Mouse (Mus musculus) ES-Bruce4 (cell line): ENCODE results near the gene Sipa1l1. TPM values are rescaled to one million over a fixed set of nuclear protein-coding genes. Genes with fewer than 3 reads are reported as not detected.

Source experiments
- H3K27ac ChIP-seq: 2 replicates; pipeline ENCODE4 v1.5.1; 2012; ENCODE audit warnings: low read length, inconsistent platforms; ENCODE audit not compliant: insufficient read depth
- H3K27me3 ChIP-seq: 2 replicates; pipeline ENCODE4 v1.6.1; 2012; ENCODE audit warnings: mild to moderate bottlenecking, low read length, inconsistent platforms; ENCODE audit not compliant: control insufficient read depth, poor library complexity, insufficient read depth, severe bottlenecking
- H3K36me3 ChIP-seq: 2 replicates; pipeline ENCODE4 v1.6.1; 2012; ENCODE audit warnings: inconsistent platforms, mild to moderate bottlenecking, low read length, moderate library complexity; ENCODE audit not compliant: control insufficient read depth, poor library complexity, insufficient read depth, severe bottlenecking
- H3K4me1 ChIP-seq: one replicate; pipeline ENCODE4 v1.8.1; 2011; ENCODE audit warnings: low read length; ENCODE audit not compliant: control insufficient read depth, insufficient read depth
- H3K4me3 ChIP-seq: 2 replicates; pipeline ENCODE4 v1.5.1; 2011; ENCODE audit warnings: low read depth, mild to moderate bottlenecking, low read length
- H3K9ac ChIP-seq: 2 replicates; pipeline ENCODE4 v1.6.1; 2012; ENCODE audit warnings: low read depth, mild to moderate bottlenecking, inconsistent platforms; ENCODE audit not compliant: poor library complexity, severe bottlenecking
- H3K9me3 ChIP-seq: replicated peaks from 2 replicates; pipeline ENCODE4 v1.6.1; 2012; ENCODE audit warnings: mild to moderate bottlenecking, low read length, inconsistent platforms; ENCODE audit not compliant: control insufficient read depth, poor library complexity, insufficient read depth, severe bottlenecking
- CTCF ChIP-seq: IDR thresholded peaks from one replicate; pipeline ENCODE4 v1.8.1; 2011; ENCODE audit warnings: low read depth, low read length
- EP300 ChIP-seq: IDR thresholded peaks from 2 replicates; pipeline ENCODE4 v1.6.1; 2011; ENCODE audit warnings: low read depth, low read length; ENCODE audit not compliant: insufficient read depth
- POLR2A ChIP-seq: IDR thresholded peaks from one replicate; pipeline ENCODE4 v1.8.1; 2011; ENCODE audit warnings: low read length; ENCODE audit not compliant: insufficient read depth
- polyA plus RNA-seq: library from polyadenylated mRNA; stranded (reverse); fragments of >200 nt; gene quantifications from 2 replicates; pipeline ENCODE4 v1.2.4, GENCODE M21; 2011; ENCODE audit warnings: low read depth; ENCODE audit not compliant: missing spikeins, insufficient read depth, insufficient read length

Gene Sipa1l1
- polyA plus RNA-seq, 1 experiment, result 44.9 TPM

DNA sequence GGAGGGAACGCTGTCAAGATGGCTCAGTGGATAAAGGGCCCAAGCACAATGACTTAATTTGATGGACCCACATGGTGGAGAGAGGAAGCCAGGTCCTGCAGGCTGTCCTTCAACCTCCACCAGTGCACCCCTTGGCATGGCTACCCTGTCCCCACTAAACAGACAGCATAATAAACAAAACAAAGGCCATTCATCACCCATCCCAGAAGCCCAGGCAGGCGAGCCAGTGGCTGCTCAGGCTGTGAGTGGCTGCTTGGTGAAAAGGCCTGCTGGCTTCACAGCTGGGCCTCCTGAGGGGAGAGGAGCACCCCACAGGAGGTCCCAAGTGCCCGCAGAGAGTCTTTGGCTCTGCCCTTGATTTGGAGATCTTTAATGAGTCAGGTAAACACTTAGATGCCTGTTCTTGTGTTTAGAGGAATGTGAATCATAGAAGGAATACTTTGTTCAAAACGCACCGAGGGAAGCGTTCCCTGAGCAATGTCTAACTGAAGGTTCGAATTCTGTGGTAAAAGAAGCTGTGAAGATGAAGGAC lies 27.6 kb downstream of the Sipa1l1 start:
- H3K9ac ChIP-seq, result no peak overlapping the region
- no peaks in the 10 kb centered on the region for H3K9me3 ChIP-seq
- no peak for TF ChIP-seq CTCF
- no peak for TF ChIP-seq POLR2A
- no peak for TF ChIP-seq EP300
- H3K36me3 ChIP-seq, result no peaks in the 10 kb centered on the region
- H3K4me3 ChIP-seq, result no peak overlapping the region
- no peak overlapping the region for H3K27ac ChIP-seq
- peaks cover 17% of the 10 kb centered on the region for H3K4me1 ChIP-seq
- H3K27me3 ChIP-seq, result no peaks in the 10 kb centered on the region

DNA sequence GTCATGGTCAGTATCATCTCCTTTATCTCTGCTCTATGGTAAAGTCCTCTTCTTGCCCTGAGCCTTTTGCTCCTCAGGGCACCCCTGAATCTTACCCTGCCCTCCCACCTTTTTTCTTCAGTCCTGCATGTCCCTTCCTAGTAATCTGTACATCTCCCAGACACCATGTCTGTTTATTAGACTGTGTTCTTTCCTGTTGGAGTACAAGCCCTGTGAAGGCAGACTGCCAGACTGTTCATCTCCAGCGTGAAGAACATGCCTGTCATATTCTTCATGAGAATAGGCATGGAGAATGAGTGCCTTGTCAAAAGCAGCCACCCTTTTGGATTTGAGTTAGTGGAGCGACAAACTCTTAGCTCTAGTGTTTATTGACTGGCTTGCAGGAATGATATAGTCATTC lies 28.1 kb downstream of the Sipa1l1 start:
- H3K4me3 ChIP-seq, result no peak overlapping the region
- no peaks in the 10 kb centered on the region for H3K27me3 ChIP-seq
- no peak overlapping the region for H3K9ac ChIP-seq
- H3K4me1 ChIP-seq, result peaks cover 15% of the 10 kb centered on the region
- no peaks in the 10 kb centered on the region for H3K36me3 ChIP-seq
- H3K9me3 ChIP-seq, result no peaks in the 10 kb centered on the region
- TF ChIP-seq CTCF, result no peak
- no peak for TF ChIP-seq POLR2A
- TF ChIP-seq EP300, result no peak
- no peak overlapping the region for H3K27ac ChIP-seq

- no peak overlapping the region for H3K4me3 ChIP-seq
- H3K27ac ChIP-seq, result no peak overlapping the region
- no peaks in the 10 kb centered on the region for H3K27me3 ChIP-seq
- no peak overlapping the region for H3K9ac ChIP-seq
- TF ChIP-seq POLR2A, result no peak
- TF ChIP-seq CTCF, result no peak
- no peak for TF ChIP-seq EP300
- peaks cover 9% of the 10 kb centered on the region for H3K4me1 ChIP-seq
- no peaks in the 10 kb centered on the region for H3K36me3 ChIP-seq
- no peaks in the 10 kb centered on the region for H3K9me3 ChIP-seq
Observed at GRCm38 (mm10) chr12:82199286-82199685, 30.2 kb downstream of the Sipa1l1 start.

DNA sequence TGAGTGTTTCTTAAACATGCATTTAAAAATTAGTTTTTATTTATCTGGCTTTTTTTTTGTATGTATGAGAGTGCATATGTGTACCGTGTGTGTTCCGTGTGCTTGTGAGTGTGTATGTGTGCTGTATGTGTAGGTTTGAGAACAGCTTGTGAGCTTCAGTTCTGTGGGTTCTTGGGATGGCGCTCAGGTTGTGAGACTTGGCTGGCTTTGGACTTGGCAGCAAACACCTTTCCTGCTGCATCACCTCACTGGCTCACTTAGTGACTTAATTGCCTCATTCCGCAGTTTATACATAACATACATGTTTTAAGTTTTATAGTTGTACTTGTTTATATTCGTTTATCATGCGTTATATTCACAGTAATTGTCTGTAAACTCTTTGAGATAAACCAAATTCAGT lies 35.0 kb downstream of the Sipa1l1 start:
- H3K9ac ChIP-seq, result no peak overlapping the region
- TF ChIP-seq CTCF (no peak), POLR2A (no peak), EP300 (no peak)
- H3K4me3 ChIP-seq, result no peak overlapping the region
- H3K27ac ChIP-seq, result no peak overlapping the region
- H3K9me3 ChIP-seq, result no peaks in the 10 kb centered on the region
- H3K4me1 ChIP-seq, result no peaks in the 10 kb centered on the region
- H3K27me3 ChIP-seq, result no peaks in the 10 kb centered on the region
- H3K36me3 ChIP-seq, result no peaks in the 10 kb centered on the region

- Histone ChIP-seq H3K36me3 (no peaks in the 10 kb centered on the region), H3K27ac (no peak overlapping the region), H3K9ac (no peak overlapping the region), H3K9me3 (no peaks in the 10 kb centered on the region), H3K4me3 (no peak overlapping the region), H3K4me1 (no peaks in the 10 kb centered on the region), H3K27me3 (no peaks in the 10 kb centered on the region)
- TF ChIP-seq EP300, result no peak
- no peak for TF ChIP-seq POLR2A
- no peak for TF ChIP-seq CTCF
Observed at GRCm38 (mm10) chr12:82206857-82207647, 37.9 kb downstream of the Sipa1l1 start.

GRCm38 (mm10) chr12:82208046-82208445 lies 38.9 kb downstream of the Sipa1l1 start:
- no peaks in the 10 kb centered on the region for H3K9me3 ChIP-seq
- no peaks in the 10 kb centered on the region for H3K36me3 ChIP-seq
- no peak for TF ChIP-seq POLR2A
- H3K9ac ChIP-seq, result no peak overlapping the region
- no peak overlapping the region for H3K27ac ChIP-seq
- no peak overlapping the region for H3K4me3 ChIP-seq
- H3K27me3 ChIP-seq, result no peaks in the 10 kb centered on the region
- no peaks in the 10 kb centered on the region for H3K4me1 ChIP-seq
